Mouse (Mus musculus) G1E (cell line): Measurements from ENCODE around the gene Mdm1.

Source experiments
- CTCF ChIP-seq: IDR thresholded peaks from 2 replicates; pipeline ENCODE4 v1.5.1; 2012; ENCODE audit warnings: low read depth, low read length, inconsistent platforms, mixed read lengths
- GATA1 ChIP-seq: IDR thresholded peaks from 2 replicates; pipeline ENCODE4 v1.6.1; 2012; ENCODE audit warnings: borderline replicate concordance, low read length, inconsistent platforms, mixed read lengths
- POLR2AphosphoS5 ChIP-seq: IDR thresholded peaks from 2 replicates; pipeline ENCODE4 v1.6.1; 2012; ENCODE audit warnings: low read depth, low read length, inconsistent platforms; ENCODE audit not compliant: insufficient replicate concordance
- TAL1 ChIP-seq: conservative IDR thresholded peaks from 2 replicates; pipeline ENCODE4 v1.6.1; 2012; ENCODE audit warnings: low read depth, low read length, inconsistent platforms, mixed read lengths

DNA sequence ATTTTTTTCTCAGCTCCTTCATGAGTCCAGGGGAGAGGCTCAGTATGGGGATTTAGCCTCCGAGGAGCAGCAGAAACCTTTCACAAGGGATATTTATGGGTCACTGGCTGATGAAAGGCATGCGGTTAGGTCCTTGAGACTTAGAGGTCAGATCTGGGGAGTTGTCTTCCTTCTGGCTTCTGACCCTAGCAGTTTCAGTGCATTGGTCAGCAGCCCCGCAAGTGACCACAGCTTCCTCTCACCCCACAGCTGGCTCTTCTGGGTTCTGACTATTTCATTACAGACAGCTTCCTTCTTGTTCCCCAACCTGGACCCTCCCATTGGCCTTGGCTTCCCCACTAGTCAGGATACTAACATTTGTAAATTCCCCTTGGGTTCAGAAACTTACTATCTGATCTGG, 43.7 kb upstream of the Mdm1 start:
- no peak for TF ChIP-seq CTCF
- TF ChIP-seq TAL1 = no peak
- no peak for TF ChIP-seq POLR2AphosphoS5
- no peak for TF ChIP-seq GATA1
